Mouse (Mus musculus) lung, adult 18-20 months (tissue): ENCODE results near the gene Hps4.

Experiments
- DNase-seq, 2 experiments: peaks; one replicate each; pipeline ENCODE4 v3.0.0; 2022; ENCODE audit warnings: mixed read lengths in 2 of 2

Gene Hps4

GRCm38 (mm10) chr5:112367929-112368328, 25.0 kb downstream of the Hps4 start:
- no peak for DNase-seq

GRCm38 (mm10) chr5:112368666-112369065, 25.8 kb downstream of the Hps4 start:
- DNase-seq, result no peak

- DNase-seq, result no peak
Measured at GRCm38 (mm10) chr5:112369326-112369725, 26.4 kb downstream of the Hps4 start.

GRCm38 (mm10) chr5:112370236-112370813, 27.4 kb downstream of the Hps4 start:
- DNase-seq, result no peak

GRCm38 (mm10) chr5:112371933-112372332, 29.1 kb downstream of the Hps4 start:
- DNase-seq, result no peak

GRCm38 (mm10) chr5:112376111-112376510, 33.2 kb downstream of the Hps4 start:
- DNase-seq, result no peak

GRCm38 (mm10) chr5:112377380-112377779, 34.5 kb downstream of the Hps4 start:
- no peak for DNase-seq

GRCm38 (mm10) chr5:112378716-112379115, 35.8 kb downstream of the Hps4 start:
- no peak for DNase-seq

- DNase-seq, result no peak
Measured at GRCm38 (mm10) chr5:112381154-112381553, 38.3 kb downstream of the Hps4 start.

- DNase-seq, result no peak
Measured at GRCm38 (mm10) chr5:112382042-112382441, 39.2 kb downstream of the Hps4 start.

- peak; percentile 27 to 47 for DNase-seq
Measured at GRCm38 (mm10) chr5:112382641-112383330, 39.9 kb downstream of the Hps4 start.

GRCm38 (mm10) chr5:112384805-112385472, 42.1 kb downstream of the Hps4 start:
- DNase-seq, result no peak

GRCm38 (mm10) chr5:112385973-112386372, 43.1 kb downstream of the Hps4 start:
- DNase-seq, result no peak

- no peak for DNase-seq
Measured at GRCm38 (mm10) chr5:112389352-112389751, 46.5 kb downstream of the Hps4 start.

GRCm38 (mm10) chr5:112391002-112391401, 48.1 kb downstream of the Hps4 start:
- no peak for DNase-seq

GRCm38 (mm10) chr5:112391676-112392323, 48.9 kb downstream of the Hps4 start:
- no peak for DNase-seq

- DNase-seq, result no peak
Measured at GRCm38 (mm10) chr5:112393741-112394414, 51.0 kb downstream of the Hps4 start.

- DNase-seq, result no peak
Measured at GRCm38 (mm10) chr5:112394415-112394763, 51.5 kb downstream of the Hps4 start.

GRCm38 (mm10) chr5:112394779-112395443, 52.0 kb downstream of the Hps4 start, which contains the start of gene Asphd2:
Gene Asphd2, minus strand, starts transcription at chr5:112394866.
- no peak for DNase-seq

- DNase-seq, result no peak
Measured at GRCm38 (mm10) chr5:112396066-112396465, 53.2 kb downstream of the Hps4 start.

- DNase-seq, result no peak
Measured at GRCm38 (mm10) chr5:112399284-112399683, 56.4 kb downstream of the Hps4 start.

GRCm38 (mm10) chr5:112402437-112402836, 59.6 kb downstream of the Hps4 start:
- no peak for DNase-seq
